Mouse (Mus musculus) right cerebral cortex, postnatal 10 days (tissue): ENCODE measurements around the gene Spata4.
"Not testable (repeated sequence)": the region's sequence is repeated elsewhere in the genome, so short reads cannot be mapped to it uniquely, and the experiment has no call there.

Source experiments
- DNase-seq, 2 experiments: peaks; one replicate each; pipeline ENCODE4 v3.0.0; 2021; ENCODE audit warnings: low spot score in 2 of 2

Gene Spata4

GRCm38 (mm10) chr8:54600671-54601251 is at the start of gene Spata4:
Gene Spata4, plus strand, starts transcription at chr8:54600781.
- peak; percentile 59 to 64 for DNase-seq

DNA sequence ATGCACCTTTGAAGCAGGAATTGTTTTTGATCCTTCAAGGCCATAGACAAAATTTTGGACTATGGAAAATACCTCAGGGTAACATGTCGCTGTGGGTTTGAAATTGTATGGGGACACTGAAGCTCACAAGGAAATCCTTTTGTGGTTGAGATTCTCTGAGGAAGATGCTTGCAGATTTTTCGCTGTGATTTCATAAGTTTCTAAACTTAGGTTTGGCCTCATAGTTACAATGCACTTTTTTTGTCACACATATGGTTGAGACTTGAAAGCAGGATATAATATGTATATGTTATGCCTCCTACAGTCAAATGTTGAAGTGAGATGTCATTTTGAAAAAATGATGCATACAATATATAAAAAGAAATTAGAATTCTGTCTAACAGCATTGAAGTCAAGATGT is 45.7 kb upstream of the Spata4 start:
- DNase-seq = no peak

- no peak for DNase-seq
Measured at GRCm38 (mm10) chr8:54562137-54562536, 38.4 kb upstream of the Spata4 start.

- DNase-seq = no peak
Measured at GRCm38 (mm10) chr8:54565181-54565580, 35.4 kb upstream of the Spata4 start.

GRCm38 (mm10) chr8:54565603-54566260 is 34.8 kb upstream of the Spata4 start:
- no peak for DNase-seq

DNA sequence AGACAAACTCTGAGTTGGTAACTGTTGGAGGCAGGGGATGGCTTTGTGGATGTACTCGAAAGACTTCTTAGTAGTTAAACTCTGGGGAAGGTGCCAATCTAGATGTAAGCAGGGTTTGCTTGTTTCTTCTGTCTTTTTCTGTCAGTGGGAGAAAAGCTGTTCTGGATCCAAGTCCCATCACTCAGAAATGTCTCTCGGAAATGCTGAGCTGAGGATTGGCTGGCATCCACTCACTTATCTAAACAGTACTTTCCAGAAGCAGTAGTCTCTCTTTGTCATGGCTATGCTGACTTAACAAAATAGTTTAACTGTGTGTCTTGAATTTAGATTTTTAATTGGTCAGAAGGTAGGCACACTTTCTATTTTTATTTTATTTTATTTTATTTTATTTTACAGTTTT is 33.4 kb upstream of the Spata4 start:
- no peak for DNase-seq

DNA sequence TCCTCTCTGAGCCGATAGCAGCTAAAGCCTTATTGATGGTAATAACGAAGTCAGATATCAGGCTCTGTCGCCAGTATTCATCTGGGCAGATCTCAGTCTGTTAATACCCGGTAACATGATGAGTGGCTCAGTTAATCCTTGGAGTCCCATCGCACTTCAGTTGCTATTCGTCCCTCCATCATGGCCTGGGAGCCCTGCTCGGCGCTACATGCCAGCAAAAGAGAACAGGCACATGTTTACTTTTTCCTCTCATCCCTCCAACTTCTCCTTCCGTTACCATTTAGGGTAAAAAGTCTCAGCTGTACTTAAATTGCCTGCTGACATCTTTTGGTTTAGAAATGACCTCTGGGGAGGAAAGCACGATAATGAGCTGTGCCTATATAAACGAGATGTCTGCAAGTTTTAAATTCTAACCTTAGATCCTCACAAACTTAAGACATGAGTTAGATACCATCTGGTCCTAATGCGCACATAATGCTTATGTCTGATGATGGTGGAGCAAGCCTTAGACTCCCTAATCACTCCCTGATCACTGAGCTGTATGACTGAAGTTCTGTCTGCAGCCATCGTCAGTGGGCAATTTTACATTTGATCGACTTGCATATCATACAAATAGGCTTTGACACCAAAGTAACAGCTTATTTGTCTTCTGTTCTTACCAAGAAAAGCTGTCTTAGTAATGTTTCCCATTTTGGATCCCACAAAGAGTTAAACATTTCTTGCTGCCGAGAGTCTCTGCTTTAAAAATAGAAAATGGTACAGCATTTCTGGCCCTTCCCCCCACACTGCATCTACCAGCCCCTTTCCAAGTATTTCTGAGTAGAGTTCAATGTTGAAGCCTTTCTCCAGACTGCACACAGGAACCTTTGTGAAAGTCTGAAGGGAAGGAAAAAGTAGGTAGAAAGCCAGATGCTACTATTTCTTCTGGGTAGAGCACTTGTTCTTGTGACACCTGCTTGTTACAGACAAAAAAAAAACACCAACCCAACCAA is 29.7 kb upstream of the Spata4 start:
- DNase-seq = no peak

- no peak for DNase-seq
Measured at GRCm38 (mm10) chr8:54581436-54581835, 19.1 kb upstream of the Spata4 start.

- DNase-seq = no peak
Measured at GRCm38 (mm10) chr8:54582886-54583285, 17.7 kb upstream of the Spata4 start.

- DNase-seq = peak in 1 of 2 experiments; percentile 48
Measured at GRCm38 (mm10) chr8:54594634-54595033, 5.9 kb upstream of the Spata4 start.

- DNase-seq = no peak
Measured at GRCm38 (mm10) chr8:54596051-54596450, 4.5 kb upstream of the Spata4 start.

DNA sequence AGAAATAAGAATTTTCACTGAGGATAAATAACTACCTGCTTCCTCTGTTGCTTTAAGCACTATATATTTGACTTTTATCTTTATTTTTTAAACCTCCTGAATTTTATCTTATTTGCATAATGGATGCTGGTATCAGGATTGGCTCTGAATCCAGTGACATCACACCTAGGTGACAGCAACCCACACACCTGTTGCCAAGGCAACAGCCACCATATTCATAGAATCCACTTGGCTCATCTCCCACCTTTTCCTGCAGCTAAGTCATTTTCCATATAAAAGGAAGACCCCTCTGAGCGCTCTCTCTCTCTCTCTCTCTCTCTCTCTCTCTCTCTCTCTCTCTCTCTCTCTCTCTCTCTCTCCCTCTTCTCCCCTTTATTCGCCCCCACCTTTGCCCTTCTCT is 3.6 kb upstream of the Spata4 start:
- peak; percentile 66 to 82 for DNase-seq

GRCm38 (mm10) chr8:54597386-54597785 is 3.2 kb upstream of the Spata4 start:
- no peak for DNase-seq

GRCm38 (mm10) chr8:54603440-54603839 is 2.9 kb downstream of the Spata4 start:
- no peak for DNase-seq

GRCm38 (mm10) chr8:54609336-54609735 is 8.8 kb downstream of the Spata4 start:
- DNase-seq = no peak

- DNase-seq = no peak
Measured at GRCm38 (mm10) chr8:54610238-54610637, 9.7 kb downstream of the Spata4 start.

GRCm38 (mm10) chr8:54616710-54617109 is 16.1 kb downstream of the Spata4 start:
- not testable (repeated sequence) for DNase-seq

DNA sequence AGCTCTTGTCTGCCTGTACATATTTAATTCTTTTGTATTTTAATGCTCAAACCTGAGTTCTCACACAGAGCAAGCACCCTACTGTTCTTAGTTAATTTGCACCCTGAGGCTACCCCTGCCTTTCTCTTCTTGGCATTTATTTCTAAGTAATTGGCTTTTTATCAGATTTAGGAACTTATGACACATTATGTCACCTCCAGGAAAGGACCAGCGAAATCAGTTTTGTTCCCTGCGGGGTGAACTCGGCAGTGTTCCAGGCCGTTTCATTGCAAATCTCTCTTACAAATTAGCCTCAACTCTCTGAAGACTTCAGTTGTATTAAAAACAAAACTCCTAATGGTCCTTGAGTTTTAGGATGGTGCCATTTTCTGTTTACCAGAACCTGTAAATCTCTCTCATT is 38.1 kb downstream of the Spata4 start:
- DNase-seq = no peak
